Mouse (Mus musculus): ENCODE measurements around the gene Taf1c.

Taf1c gene

DNA sequence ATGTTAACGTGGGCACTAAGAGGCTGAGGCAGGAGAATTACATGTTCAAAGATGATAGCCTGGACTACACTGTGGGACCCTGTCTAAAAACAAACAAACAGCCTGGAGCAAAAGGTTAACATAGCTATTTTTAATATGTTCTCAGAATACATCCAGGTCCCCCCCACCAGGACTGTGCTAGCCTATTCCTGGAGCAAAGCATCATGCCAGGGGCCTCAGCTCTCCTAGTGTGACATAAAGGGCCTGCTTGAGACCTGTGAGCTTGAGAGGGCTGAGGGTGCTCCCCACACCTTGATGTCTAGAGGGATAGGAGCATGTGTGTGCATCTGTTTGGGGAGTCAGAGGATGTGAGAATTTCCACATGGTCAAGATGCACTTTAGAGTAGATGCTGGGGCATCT lies 18.7 kb upstream of the Taf1c start:
- DNase-seq (ENCODE audit: extremely low read depth, low read depth, low spot score) = no peak

DNA sequence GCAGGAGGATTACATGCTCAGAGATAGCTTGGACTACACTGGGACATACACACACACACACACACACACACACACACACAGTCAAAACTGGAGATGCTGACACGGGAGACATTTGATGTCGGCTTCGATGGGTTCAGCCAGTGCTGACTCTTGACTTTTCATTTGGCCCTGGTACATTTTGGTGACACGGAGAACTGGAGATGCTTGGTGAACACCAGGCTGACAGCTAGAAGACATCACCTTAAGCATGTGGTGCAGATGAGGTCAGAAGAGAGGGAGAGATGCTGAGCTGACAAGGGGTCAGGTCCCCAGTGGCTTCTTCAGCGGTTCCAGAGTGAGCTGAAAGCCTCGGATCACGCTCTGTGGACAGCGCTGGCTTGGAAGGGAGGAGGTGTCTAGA lies 18.0 kb upstream of the Taf1c start:
- no peak for DNase-seq (ENCODE audit: extremely low read depth, low read depth, low spot score)

DNA sequence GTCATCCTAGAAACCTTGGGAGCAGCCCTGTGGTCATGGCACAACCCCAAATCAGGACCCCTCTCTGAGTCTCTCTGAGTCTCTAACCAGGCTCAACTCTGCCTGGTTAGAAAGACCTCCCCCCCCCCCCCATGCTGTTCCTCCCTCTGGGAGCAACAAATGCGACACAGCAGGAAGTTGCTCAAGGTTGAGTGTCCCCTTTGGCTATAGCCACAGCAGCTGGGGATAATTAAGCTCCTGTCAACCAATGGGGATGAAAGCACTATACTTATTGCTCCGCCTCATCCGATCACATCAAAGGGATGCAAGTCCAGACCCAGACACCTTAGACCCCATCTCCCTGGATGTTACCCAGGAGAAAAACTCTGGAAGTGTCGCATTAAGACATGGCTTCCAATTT lies 17.5 kb upstream of the Taf1c start:
- no peak for DNase-seq (ENCODE audit: extremely low read depth, low read depth, low spot score)

DNA sequence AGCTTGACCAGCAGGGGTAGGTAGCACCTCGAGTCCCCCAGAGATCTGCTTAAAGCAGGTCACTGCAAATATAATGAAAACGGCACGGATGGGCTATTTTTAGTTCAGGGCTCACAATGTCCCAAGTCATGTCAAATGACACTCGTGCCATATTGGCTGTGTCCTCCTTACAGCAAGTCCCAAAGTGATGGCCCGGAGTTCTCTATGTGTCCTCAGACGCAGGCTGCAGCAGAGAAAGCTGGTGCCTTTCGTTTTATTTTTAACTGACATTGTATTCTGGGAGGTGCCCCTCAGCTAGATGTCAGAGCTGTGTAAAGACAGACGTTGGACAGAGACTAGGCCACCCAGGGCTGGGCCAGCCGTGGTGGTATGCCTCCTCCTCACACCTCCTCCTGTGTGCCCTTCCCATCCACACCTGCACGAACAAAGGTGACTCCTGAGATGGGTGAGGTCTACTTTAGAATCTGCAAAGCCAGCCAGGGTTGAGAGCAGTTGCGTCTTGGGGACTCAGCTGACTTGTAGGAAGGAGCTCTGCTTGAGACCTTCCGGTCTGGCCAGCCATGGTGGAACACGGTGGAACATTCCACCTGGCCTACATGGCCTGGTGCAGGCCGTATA lies 15.9 kb upstream of the Taf1c start:
- DNase-seq (ENCODE audit: extremely low read depth, low read depth, low spot score) = no peak

DNA sequence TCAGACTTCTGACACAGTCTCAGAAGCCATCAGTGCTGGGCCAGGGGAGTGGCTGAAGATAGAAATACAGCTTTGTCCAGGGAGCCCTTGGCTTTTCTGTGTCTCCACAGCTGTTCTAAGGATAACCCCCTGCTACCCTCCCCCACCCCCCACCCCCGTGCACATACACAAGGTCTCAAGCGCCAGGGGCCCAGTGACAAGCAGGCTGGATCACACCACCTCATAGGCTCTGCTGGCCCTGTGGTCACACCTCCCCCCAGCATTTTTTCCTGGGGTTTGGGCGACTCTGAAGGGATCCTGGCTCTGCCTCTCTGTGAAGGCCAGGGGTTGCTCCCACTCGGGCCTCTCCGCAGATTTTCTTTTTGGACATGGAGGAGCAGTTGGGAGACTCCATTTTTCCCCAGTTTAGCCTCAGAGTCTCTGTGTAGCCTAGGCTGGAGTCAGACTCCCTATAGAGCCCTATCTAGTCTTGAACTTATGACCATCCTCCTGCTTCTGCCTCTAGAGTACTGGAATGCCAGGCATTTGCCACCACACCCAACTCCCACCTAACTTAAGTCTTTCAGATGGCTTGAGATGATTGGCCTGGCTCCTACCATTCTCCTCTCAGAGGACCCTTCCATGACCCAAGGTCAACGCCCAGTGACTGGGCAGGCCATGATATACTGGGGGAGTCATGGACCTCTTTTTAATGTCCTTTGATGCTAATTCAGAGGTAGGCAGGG lies 15.3 kb upstream of the Taf1c start:
- no peak for DNase-seq (ENCODE audit: extremely low read depth, low read depth, low spot score)

DNA sequence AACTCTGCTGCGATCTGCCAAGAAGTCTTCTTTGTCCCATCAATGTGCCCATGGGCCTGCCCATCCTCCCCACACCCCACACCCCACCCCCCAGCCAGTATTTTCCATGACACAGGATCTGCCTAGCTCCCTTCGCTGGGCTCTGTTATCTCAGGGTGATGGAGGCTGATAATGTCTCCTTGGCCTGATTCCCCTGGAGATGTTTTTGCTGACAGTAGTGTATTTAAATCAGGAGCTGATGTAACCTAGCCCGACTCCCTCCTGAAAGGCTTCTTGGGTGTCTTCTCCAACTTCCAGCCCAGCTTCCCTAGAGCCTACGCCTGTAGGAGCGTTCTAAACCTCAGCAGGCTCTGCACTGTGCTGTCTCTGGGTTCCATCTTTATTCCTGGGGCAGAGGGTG lies 13.9 kb upstream of the Taf1c start:
- DNase-seq (ENCODE audit: extremely low read depth, low read depth, low spot score) = no peak

DNA sequence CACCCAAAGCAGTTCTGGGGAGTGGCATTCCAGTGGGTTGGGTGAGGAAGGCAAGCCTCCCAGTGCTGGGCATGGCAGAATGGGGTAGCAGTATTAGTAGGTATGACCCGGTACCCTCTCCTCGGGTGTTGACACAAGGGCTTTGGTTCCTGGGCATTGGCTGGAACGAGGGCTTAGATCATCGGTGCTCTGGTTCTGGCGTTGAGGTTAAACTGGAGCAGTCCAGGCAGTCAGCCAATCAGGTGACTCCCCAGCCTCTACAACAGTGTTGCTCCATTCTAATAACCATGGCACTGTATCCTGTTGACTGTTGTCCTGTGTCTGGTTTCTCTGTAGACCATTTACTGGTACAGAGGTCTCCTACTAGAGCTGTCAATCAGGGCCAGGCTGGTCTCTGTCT lies 12.6 kb upstream of the Taf1c start:
- DNase-seq (ENCODE audit: extremely low read depth, low read depth, low spot score) = no peak

DNA sequence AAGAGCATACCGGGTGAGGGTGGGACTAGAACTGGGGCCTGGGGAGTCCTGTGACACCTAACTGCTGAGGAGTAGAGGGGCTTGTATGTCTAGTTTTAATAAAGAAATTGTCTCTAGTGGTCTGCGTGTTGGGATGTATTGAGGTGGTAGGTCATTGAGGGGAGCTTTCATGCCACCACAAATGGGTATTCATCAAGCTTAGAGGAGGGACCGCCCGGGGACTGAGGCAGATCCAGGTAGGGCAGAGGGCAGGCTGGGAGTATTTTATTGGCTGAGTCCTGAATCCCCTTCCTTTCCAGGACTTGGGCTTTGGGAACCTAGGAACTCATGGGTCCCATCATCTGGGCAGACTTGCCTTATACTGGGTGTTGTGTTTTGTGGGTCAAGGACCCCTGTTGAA lies 11.8 kb upstream of the Taf1c start:
- no peak for DNase-seq (ENCODE audit: extremely low read depth, low read depth, low spot score)

DNA sequence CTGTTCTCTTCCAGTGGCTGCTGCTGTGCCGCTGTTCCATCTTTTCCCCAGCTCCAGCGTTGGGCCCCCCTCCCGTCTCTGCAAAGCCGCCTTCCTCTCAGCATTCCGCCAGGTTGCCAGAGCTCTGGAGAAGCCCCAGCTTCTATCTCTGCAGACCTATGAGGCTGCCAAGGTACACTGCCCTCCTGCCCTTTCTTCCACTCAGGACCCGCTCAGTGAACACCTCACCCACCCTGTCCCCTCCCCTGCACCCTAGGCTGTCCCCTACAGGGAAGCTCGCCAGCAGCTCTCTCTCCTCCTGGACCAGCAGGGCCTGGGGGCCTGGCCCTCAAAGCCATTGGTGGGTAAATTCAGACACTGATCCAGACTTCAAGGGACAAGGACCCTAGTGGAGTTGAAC lies 11.3 kb upstream of the Taf1c start:
- no peak for DNase-seq (ENCODE audit: extremely low read depth, low read depth, low spot score)

DNA sequence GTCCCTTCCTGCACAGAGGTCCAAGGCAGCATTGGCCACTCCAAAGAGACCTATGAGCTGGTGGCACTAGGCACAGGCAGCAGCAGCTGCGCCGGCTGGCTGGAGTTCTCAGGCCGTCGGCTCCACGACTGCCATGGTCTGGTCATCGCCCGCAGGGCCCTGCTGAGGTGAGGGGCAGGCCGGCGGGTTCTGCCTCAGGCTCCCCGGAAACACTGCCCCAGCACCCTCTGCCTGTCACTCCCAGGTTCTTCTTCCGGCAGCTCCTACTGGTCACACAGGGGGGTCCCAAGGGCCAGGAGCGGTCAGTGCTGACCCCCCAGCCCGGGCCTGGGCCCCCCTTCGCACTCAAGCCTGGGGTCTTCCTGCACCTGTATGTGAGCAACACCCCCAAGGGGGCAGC lies 10.1 kb upstream of the Taf1c start:
- DNase-seq (ENCODE audit: extremely low read depth, low read depth, low spot score) = no peak

DNA sequence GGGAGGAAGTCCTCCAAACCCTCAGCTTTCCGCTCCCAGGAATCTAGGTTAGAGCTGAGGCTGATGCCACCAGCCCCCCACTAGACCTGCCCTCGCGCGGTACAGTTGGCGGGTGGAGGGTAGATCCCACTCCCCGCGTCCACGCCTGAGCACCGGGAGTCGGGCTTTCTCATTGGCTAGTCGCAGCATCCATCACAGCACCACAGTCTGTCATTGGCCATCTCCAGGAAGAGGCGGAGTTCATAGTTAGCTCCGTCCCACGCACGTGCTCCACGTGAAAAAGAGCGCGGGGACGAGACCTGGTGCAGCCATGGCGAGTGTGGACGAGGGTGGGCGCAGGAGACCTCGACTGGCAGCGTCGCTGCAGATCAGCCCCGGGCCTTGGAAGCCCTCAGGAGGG lies 7.4 kb upstream of the Taf1c start, which contains the start of gene Adad2:
Gene Adad2 (plus strand): TSS at position 277 of the 400 bp plus-strand sequence.
- no peak for DNase-seq (ENCODE audit: extremely low read depth, low read depth, low spot score)

DNA sequence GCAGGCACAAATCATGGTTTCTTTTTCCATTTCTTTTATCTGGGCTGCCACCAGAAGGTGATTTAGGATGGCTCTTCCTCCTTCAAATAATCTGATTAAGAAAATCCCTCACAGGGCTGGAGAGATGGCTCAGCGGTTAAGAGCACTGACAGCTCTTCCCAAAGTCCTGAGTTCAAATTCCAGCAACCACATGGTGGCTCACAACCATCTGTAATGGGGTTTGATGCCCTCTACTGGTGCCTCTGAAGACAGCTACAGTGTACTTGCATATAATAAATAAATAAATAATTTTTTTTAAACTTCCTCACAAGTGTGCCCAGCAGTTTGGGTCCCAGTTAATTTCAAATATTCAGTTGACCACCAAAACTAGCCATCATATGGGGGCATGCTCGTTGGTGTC lies 1.2 kb upstream of the Taf1c start:
- no peak for DNase-seq (ENCODE audit: extremely low read depth, low read depth, low spot score)

DNA sequence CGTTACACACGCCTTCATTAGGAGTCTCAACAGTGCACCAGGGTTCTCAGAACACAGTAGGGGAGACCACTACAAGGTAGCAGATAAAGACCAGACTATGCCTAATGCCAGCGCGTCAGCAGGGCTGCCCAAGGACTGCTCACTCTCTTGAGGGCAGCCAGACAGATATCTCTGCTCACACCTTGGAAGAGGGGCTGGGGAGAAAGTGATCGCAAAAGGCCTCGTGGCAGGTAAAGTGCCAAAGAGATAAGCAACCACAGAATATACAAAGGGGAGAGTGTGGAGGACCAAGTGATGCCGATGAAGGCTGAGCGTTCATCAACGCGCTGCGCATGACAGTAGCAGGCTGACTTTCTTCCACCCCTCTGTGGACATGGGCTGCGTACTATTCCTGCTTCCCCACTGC lies 621 bp downstream of the Taf1c start:
- DNase-seq (ENCODE audit: extremely low read depth, low read depth, low spot score) = no peak

DNA sequence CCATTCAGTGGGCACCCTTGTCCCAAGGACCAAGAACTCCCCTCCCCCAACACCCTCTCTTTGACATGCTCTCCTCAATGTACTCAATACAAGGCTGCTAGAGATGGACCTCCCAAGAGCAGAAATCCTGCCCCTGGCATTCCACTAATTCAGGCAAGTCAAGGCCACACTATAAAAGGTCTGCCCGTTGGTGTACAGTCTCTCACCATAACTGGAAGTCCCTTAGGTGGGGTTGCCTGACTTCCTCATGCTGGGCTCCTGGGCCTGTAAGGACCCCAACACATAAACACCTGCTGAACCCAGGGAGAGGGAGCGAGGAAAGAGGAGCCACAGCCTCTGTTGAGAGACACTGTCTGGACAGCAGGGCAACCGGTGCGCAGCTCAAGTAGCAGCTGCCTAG lies 1.3 kb downstream of the Taf1c start:
- DNase-seq (ENCODE audit: extremely low read depth, low read depth, low spot score) = no peak

DNA sequence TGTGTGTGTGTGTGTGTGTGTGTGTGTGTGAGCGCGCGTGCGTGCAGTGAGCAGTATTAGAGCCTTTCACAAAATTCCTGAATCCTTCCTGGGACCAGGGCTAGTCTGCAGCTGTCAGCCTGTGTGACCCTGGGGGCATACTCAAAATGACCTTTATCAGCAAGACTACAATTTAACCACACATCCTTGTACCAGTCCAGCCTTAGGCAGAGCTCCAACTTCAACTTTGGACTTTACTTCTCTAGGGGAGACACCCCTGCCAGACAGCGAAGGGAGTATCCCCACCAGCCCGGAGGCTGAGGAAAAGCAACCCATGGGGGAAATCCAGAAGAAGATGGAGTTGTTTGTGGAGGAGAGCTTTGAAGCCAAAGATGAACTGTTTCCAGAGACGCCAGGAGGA lies 13.6 kb downstream of the Taf1c start:
- DNase-seq (ENCODE audit: extremely low read depth, low read depth, low spot score) = no peak

DNA sequence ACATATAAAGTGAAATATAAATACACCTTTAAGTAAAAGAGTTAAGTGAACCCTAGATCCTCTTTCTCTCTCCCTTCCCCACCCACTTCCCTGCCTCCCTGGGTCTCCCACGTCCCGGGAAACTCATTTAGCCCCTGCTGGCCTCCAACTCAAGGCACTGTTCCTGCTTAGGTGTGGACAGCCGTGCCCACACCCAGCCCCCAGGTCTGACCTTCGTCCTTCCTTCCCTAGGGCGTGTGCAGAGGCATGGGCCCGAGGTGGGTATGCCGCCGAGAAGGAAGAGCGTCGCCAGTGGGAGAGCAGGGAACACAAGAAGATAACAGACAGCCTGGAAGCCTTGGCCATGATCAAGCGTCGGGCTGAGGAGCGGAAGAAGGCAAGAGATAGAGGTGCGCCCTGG lies 14.7 kb downstream of the Taf1c start:
- no peak for DNase-seq (ENCODE audit: extremely low read depth, low read depth, low spot score)

DNA sequence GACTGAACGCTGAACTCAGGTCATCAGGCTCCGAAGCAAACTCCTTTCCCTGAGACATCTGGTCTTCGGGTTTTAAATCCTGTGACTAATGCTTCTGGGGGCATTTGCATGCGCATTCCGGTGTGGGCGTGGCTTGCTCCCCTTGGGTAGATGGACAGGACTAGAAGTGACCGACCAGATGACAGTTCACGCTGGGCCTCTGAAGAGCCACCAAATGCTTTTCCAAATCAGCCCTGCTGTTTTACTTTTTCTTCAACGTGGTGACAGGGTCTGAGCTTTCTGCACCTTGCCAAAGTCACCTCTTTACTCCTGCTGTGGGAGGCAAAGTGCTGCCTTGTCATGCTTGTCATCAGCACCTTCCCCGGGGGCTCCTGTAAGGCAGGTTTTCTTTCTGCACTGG lies 16.2 kb downstream of the Taf1c start:
- no peak for DNase-seq (ENCODE audit: extremely low read depth, low read depth, low spot score)

DNA sequence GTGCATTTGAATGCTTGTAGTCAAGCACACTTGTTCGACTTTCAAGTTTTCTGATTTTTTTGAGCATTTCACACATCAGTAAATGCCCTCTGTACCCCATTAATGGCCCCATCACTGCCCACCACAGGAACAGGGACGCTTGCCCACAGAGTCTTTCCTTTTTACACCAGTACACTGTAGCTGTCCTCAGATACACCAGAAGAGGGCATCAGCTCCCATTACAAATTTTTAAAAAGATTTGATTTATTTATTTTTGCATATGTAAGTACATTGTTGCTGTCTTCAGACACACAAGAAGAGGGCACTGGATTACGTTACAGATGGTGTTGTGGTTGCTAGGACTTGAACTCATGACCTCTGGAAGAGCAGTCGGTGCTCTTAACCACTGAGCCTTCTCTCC lies 16.7 kb downstream of the Taf1c start:
- no peak for DNase-seq (ENCODE audit: extremely low read depth, low read depth, low spot score)

DNA sequence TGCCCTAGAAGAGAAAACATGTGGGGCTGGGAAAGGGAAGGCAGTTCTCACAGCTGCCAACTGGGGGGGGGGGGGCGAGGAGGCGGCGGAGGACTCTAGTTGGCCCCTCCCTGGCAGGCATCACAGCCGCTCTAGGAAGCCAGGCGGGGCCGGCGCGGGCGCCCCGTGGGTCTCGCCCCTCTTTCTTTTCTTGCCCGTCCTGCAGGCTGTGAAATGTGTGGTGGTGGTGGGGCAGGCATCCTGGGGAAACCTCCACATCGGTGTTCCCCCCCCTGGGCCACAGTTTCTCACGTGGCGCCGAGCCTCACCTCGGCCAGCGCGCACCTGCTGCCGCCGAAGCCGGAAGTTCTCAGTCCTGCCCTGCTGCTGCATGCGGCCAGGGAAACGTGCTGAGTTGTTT lies 19.1 kb downstream of the Taf1c start:
- no peak for DNase-seq (ENCODE audit: extremely low read depth, low read depth, low spot score)

DNA sequence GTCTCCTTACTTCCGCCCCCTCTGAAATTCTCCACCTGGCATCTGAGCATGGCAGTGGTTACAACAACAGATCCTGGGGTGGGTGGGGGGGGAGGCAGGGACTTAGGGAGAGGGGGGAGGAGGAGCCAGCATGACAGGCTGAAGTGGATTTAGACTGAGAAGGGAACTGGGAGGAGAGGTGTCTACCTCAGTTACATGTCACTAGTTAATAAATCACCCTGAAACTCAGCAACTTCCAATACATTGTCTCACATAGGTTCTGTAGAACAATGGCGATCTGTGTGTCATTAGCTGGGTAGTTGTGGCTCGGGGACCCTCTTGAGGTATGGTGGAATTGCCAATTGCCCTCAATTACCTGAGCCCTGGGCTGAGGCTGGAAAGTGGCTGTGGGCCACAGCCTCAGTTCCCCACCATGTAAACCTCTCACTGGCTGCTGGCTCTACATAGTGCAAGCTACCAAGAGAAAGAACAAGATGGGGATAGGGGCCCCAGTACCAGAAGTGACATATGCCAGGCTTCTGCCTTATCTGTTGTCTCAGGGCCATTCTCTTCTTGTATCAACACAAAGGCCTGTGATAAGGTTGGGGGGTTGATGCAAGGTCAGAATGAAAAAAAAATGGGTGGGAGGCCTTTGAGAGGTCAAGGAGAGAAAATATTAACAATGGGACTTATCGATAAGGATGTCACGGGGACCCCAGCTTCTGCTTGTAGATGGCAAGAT lies 24.4 kb downstream of the Taf1c start:
- no peak for DNase-seq (ENCODE audit: extremely low read depth, low read depth, low spot score)

DNA sequence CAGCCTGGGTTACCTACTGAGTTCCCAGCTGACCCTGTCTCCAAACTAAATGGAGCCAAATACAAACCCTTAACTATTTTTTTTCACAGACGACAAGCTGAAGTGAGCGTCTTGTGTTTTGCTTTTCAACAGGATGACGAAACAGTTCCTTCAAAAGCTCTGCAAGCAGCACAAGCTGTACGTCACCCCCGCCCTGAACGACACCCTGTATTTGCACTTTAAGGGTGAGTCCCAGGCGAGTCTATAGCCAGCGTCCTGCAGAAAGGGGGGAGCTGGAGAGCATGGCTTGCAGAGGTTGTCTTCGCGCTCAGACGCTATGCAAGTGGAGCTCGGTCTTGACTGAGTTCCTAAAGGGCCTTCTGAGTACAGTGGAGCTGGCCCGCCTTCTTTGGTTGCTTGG lies 25.9 kb downstream of the Taf1c start:
- DNase-seq (ENCODE audit: extremely low read depth, low read depth, low spot score) = no peak

DNA sequence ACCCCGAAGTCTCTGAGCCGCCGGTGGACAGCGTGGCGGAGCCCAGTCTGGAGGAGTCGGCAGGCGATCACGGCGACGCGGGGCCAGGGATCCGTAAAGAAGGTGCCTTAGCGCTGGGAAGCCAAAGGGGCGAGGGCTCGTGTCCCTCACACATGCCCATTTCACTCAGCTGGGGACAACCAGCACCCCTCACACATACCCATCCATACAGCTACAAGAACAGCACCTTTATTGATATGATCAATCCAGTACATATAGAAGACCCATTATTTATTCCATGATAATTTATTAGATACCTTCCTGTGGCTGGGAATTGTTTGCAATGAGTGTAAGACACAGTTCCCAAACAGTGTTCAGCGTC lies 29.7 kb downstream of the Taf1c start:
- DNase-seq (ENCODE audit: extremely low read depth, low read depth, low spot score) = no peak

Data from fat pad, adult 2 months (tissue).